Mouse (Mus musculus) brain, adult 2 months (tissue): ENCODE measurements around the gene U2af2.
"Not testable (repeated sequence)": the region's sequence is repeated elsewhere in the genome, so short reads cannot be mapped to it uniquely, and the experiment has no call there.

Source experiments
- DNase-seq: peaks from one replicate; pipeline ENCODE4 v3.0.0; 2011; ENCODE audit warnings: low read depth, low spot score

The U2af2 gene

DNA sequence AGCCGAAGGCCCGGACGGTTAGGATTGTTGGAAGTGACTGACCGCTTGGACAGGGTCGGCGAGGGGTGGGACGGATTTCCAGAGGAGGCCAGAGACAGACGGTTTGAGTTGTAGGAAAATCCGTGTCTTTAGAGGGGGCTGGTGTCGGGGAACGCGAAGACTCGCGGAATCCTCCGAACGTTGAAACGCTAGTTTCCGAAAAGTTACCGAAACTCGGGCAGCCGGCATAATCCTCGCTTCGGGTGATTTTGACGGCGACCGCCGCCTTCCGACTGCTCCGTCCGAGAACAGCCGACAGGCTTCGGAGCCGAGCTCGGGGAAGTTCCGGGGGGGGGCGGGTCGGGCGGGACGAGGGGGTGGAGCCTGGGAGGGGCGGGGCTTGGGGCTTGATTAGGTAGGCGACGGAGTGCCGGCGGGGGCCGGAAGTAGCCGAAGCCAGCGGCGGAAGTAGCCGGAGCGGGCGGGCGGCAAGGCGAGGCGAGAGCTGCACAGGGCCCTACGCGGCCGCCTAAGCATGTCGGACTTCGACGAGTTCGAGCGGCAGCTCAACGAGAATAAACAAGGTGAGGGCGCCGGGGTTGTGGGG is at the start of gene U2af2:
U2af2 (plus strand) TSS at position 370 of the 586 bp plus-strand sequence.
- peak; percentile 97 for DNase-seq

DNA sequence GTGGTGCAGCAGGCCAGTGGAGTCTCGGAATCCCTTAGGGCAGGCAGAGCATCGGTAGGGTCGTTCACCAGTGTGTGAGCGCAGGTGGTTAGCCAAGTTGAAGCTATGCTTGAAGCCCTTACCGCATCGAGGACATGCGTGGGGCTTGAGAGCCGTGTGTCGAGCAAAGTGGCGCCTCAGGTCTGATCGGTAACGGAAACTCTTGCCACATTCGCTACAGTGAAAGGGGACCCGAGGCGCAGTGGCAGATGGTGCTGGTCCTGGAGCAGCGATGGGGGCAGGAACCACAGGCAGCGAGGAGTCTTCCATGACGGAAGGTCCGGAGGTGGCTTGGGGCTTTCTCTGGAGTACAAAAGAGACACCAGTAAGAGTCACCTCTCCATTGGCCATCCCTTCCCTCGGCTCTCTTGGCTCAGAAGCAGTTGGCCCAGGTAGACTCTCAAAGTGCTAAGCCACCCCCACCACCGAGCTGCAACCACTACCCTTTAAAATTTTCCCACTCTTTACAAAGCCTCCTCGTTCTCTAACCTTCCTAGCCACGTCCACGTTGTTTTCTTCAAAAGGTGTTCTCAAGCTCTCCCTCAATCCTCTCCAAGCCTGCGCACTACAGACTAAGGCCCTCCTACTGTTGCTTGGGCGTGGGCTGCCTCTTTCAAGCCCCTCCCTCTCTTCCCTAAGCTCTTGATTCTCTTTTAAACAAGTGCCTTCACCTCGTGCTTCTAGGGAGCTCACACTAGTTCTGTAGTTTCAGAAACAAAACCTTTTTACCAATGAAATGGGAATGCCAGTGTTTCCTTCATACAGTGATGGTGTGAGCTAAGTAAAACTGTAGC is 49.0 kb upstream of the U2af2 start:
- DNase-seq = no peak

DNA sequence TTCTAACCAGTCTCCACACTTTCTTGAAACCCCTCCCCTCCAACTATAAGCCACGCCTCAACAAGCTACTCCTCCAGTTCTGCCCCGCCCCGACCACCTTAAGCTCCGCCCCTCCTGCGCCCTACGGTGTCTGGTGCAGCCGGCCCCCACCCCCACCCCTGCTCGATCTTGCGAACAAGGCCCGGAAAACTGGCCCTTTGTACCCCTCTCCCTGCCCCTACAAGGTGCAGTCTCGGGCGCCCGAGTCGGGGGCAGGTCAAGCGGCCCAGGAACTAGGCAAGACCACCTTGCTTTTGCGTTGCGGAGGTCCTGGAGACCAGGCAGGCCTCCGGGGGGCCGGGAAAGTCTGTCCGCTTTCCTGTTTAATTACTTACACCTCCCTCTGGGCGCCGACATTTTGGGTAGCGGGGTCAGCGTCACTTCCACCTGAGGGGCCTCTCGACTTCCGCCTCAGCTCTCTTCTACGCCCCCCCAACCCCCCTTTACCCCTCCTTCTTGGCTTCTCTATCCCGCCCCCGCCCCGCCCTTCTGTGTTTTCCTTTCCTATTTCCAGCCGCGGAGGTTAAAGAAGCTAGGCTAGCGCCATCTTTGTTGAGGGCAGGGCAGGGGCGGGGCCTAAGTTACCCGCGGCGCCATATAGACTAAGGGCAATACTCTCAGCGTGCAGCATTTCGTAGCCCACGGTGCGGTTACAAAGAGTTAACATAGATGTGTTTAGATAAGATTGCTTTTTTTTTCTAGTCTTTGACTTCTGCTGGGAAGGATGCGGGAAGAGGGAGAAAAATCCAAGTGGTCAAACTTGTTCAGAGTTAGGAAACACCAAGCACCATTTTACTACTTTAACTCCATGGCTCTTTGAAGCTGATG is 47.5 kb upstream of the U2af2 start, which contains the start of the genes Zfp524 and Fiz1:
Zfp524 (plus strand) TSS at position 165 of the 867 bp plus-strand sequence.
Fiz1 (minus strand) TSS at position 447 of the 867 bp plus-strand sequence.
- DNase-seq = peak; percentile 99

DNA sequence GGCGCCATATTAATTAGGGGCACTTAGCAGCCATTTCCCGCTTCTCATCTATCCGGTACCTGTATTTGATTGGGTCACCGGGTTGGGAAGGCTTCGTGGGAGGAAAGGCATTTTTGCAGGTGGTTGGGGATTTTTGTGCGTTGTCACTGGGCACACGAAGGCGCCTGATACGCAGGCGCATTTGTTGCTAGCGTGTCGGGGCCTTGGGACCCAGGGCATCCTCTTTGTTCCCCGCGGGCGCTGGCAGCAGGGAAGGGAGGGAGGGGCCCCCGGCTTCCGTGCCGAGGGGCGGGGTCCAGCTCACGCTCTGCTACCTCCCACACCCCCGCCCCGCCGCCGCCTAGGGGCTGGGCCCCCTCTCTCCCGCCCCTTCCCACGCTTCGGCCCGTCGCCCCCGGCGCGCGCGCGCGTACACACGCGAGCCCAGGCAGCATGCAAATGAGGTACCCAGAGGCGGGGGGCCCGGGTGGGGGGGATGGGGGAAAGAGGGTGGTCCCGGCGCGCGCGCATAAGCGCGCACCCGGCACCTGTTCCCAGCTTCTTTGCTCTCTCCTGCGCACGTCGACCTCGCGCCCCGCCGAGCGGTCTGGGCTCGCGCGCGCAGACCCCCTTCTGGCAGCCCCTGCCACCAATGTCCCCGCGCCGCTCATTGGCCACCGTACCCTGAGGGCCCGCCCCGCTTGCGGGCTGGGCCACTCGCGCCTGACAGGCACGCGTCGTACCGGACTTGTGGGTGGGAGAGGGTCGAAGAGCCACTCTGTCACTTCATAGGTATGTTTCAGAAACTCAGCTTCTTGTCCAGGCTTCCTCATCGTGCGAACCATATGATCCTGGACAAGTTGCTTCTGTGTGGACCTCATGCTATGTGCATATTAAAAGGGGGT is 46.6 kb upstream of the U2af2 start, which contains the start of gene Gm44973:
Gm44973 (plus strand) TSS at position 379 of the 884 bp plus-strand sequence.
- peak; percentile 98 for DNase-seq

DNA sequence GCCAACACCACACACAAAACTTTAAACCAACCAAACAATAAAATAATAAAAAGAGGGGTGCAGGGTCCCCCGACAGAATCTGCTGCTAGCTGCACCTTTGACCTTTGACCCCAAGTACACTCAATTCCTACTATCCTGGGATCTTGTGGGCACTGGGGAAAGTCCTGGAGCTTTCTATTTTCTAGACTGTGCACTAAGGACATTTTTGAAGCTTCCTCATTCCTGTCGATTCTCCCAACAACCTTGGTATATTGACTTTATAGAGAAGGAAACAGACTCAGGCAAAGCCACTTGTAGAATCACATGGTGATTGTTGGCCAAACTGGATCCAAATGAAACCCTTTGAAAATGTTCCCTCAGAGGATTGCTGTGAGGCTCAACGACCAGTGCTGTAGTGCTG is 45.9 kb upstream of the U2af2 start:
- DNase-seq = no peak

DNA sequence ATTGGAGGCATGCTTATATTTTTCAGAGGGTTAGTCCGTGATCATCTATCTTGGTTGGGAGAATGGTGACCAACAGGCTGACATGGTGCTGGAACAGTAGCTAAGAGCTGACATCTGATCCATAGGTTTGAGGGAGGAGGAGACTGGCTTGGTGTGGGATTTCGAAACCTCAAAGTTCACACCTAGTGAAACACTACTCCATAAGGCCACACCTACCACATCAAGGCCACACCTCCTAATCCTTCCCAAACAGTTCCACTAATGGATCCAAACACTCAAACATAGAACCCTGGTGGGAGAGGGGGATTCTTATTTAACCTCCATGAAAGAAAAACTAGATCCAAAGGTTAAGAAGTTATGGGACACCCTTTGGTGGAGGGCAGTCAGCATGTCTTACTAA is 45.0 kb upstream of the U2af2 start:
- DNase-seq = no peak

DNA sequence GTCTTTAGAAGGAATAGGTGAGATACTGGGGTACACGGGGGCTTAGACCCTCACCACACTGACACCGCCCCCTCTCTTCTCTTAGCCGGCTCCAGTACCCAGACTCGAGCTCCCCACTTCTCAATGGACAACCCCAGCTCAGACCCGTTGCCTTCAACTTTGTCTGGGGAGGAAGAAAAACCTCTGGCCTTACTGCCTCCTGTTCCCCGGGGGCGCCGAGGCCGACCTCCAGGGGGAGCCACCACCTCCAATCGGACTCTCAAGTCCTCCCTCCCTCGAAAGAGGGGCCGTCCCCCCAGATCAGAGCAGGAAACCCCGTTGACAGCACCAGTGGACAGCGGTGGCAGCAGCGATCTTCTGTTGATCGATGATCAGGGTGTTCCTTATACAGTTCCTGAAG is 44.6 kb upstream of the U2af2 start:
- no peak for DNase-seq

DNA sequence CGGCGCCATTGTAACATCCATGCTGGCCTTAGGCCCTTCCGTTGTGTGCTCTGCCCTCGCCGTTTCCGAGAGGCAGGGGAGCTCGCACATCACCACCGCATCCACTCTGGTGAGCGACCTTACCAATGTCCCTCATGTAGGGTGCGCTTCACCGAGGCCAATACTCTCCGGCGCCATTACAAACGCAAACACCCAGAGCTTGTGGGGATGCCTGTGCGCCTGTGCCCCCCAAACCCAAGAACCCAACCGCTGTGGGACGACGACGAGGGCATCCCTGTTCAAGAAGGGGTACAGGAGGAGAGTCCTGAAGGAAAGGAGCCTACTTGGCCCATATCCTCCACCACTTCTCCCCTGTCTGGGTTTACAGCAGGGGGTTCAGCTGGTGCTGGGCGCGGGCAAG is 44.0 kb upstream of the U2af2 start:
- no peak for DNase-seq

DNA sequence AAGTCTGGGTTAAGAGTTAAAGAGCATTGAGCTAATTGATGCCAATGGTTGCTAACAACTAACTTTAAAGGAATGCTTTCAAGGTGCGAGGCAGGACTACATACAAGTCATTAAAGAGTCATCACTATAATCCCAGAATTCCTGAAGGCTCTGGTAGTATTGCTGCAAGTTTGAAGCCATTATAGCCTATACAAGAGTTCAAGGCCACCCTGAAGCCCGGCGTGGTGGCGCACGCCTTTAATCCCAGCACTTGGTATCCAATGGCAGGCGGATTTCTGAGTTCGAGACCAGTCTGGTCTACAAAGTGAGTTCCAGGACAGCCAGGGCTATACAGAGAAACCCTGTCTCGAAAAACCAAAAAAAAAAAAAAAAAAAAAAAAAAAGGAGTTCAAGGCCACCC is 42.4 kb upstream of the U2af2 start:
- not testable (repeated sequence) for DNase-seq

DNA sequence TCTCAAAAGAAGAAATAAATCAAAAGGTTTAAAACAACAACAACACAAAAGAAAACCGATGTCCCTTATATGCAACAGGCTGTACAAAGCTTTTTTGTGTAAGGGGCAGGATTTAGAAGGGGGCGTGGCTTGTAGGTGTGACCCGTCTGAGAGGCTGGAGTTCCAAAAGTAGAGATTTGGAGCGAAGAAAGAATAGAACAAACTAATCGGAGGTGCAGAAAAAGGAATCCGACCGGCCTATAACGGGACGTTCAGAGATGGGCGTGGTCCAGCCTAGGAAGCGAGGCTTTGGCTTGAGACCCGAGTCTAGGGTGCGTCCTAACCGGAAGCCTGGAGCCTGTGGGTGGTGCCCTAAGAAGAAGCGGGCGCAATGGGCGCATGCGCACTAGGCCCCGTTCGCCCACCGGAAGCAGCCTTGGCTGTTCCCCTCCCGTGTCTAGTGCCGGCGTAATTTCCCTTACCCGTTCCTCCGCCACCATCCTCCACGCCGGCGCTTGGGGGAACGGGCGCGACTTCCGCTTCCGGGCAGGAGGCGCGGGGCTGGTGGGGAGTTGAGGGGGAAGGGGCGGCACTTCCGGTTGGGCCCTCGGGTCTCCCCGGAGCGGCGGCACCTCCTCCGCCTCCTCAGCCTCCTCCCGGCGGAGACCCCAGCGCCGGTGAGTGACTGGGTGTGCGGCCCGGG is 41.8 kb upstream of the U2af2 start, which contains the start of the genes Zfp865 and Ccdc106:
Zfp865 (plus strand) TSS at position 377 of the 682 bp plus-strand sequence.
Ccdc106 (plus strand) TSS at position 554 of the 682 bp plus-strand sequence.
- DNase-seq = peak; percentile 100

DNA sequence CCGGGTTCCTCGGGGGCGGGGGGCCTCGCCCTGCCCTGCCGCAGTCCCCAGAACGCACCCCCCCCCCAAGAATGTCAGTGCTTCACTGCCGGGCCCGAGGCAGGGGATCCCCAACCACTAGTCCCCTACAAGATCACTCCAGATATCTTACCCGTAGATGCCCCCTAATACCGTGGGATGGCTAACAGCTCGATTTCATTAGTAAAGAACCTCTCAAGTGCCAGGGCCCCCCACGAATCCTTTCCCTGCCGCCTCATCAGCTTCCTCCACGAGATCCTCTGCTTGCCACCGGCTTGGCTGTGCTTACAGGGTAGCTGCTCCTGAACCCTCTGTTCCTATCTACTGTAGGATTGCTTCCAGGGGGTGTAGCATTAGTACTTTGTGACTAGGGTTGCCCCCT is 41.3 kb upstream of the U2af2 start:
- no peak for DNase-seq

DNA sequence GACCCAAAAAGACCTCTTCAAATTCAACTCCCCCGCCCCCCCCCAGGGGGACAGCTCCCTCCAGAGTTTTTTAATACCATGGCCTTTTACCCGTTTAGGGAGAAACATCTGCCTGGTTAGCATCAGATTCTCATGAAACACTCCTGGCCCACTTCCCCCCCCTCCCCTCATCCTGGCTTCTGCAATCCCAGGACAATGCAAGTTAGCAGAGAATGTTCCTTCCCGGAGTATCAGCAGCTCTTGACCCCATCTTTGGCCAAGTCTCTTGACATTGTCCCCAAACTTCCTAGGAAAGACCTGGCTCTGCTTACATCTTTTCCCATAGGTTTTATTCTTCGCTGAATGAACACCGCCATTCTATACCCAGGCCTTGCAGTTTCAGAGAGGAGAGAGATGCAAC is 40.7 kb upstream of the U2af2 start:
- DNase-seq = no peak

DNA sequence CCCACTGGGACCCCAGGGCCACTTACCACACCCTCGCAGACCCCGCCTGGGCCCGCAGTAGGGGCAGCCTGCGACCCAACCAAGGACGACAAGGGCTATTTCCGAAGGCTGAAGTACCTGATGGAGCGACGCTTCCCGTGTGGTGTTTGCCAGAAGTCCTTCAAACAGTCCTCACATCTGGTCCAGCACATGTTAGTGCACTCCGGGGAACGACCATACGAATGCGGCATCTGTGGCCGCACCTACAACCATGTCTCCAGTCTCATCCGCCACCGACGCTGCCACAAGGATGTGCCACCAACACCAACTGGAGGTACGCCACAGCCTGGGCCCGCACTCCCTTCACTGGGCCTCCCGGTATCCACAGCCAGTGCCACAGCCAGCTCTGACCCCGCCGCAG is 32.4 kb upstream of the U2af2 start:
- no peak for DNase-seq

DNA sequence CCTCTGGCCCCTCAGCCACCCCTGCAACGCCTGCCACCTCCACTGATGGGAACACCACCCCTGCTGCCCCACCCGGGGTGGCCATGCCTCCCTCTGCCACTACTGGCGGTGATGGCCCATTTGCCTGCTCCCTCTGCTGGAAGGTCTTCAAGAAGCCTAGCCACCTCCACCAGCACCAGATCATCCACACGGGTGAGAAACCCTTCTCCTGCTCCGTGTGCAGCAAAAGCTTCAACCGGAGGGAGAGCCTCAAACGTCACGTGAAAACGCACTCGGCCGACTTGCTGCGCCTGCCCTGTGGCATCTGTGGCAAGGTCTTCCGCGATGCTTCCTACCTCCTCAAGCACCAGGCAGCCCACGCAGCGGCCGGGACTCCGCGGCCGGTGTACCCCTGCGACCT is 32.0 kb upstream of the U2af2 start:
- no peak for DNase-seq

DNA sequence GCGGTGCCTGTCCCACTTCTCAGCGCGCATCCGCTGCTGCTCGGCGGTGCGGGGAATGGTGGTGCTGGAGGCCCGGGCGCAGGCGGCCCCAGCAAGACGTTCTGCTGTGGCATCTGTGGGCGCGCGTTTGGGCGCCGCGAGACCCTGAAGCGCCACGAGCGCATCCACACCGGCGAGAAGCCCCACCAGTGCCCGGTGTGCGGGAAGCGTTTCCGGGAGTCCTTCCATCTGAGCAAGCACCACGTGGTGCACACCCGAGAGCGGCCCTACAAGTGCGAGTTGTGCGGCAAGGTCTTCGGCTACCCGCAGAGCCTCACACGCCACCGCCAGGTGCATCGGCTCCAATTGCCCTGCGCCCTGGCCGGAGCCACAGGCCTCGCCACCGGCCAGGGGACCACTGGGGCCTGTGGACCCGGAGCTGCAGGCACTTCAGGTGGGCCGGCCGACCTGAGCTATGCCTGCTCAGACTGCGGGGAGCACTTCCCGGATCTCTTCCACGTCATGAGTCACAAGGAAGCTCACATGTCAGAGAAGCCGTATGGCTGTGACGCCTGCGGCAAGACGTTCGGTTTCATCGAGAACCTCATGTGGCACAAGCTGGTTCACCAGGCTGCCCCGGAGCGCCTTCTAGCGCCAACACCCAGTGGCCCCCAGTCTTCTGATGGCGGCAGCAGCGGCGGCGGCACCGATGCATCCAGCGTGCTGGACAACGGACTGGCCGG is 31.2 kb upstream of the U2af2 start:
- no peak for DNase-seq

DNA sequence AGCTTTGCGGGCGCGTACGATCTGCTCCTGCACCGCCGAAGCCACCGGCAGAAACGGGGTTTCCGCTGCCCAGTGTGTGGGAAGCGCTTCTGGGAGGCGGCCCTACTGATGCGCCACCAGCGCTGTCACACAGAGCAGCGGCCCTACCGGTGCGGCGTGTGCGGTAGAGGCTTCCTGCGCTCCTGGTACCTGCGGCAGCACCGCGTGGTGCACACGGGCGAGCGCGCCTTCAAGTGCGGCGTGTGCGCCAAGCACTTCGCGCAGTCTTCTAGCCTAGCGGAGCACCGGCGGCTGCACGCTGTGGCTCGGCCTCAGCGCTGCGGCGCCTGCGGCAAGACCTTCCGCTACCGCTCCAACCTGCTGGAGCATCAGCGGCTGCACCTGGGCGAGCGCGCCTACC is 30.4 kb upstream of the U2af2 start:
- DNase-seq = no peak

DNA sequence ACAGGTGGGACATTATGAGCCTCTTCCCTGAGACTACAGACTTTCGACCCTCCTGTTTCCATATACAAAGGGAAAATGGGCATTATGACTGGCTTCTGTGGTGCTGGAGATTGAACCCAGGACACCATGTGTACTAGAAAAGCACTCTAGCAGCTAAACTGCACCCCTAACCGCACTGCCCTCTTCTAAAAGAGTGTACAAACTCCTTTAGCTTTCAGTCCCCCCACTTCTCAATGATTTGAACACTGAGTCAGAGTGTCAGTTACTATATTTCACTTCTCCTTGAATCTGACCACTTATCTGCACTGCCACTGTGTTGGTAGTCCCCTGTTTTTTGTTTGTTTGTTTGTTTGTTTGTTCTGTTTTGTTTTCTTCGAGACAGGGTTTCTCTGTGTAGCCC is 28.1 kb upstream of the U2af2 start, which contains the start of gene 4632433K11Rik:
4632433K11Rik (plus strand) TSS at position 301 of the 400 bp plus-strand sequence.
- no peak for DNase-seq

DNA sequence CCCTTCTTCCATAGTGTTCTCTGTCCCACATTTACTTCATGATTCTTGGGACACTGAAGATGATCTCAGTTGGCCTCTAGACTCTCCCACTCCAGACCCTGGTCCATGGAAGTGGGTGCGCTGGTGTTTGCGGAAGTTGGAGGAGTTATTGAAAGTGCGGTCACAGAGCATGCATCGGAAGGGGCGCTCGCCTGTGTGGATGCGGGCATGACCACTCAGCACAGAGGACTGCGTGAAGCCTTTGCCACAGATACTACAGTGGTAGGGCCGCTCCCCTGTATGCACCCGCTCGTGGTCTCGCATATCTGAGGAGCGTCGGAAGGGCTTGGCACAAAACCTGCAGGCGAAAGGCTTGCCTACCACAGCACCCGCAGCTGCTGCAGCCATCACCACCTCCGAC is 26.3 kb upstream of the U2af2 start:
- DNase-seq = no peak

DNA sequence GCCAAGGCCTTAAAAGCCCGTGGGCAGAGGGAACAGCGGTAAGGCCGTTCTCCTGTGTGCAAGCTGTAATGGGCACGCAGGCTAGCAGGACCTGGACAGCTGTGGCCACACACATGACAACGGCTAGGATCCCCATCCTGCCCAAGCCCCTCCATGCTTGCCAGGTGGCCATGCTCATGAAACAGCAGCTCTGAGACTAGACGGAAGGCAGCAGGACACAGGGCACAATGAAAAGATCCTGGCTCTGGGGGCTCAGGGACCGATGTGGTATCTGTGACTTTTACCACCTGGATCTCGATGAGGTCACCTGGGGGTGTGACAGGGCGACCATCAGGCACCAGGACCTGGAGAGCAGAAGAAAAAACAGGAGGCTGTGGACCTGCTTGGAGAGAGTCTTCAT is 25.8 kb upstream of the U2af2 start:
- DNase-seq = no peak

DNA sequence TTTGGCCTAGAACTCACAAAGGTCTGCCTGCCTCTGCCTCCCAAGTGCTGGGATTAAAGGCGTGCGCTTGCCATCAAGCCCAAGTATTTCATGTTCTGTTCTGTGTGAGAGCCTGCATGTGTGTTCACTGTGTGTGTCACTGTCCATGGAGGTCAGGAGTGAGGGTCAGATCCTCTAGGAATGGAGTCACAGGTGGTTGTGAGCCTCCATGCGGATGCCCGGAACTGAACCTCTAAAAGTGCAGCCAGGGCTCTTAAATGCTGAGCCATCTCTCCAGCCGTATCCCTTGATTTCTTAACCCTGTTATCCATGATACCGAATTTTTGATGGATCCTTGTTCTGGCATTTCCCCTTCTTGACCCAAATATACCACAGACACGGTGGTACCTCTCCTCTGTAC is 24.9 kb upstream of the U2af2 start:
- DNase-seq = no peak
